Mouse (Mus musculus) CH12.LX (cell line): ENCODE measurements around the gene Bhmt2. TPM values are rescaled to one million over a fixed set of nuclear protein-coding genes. Genes with fewer than 3 reads are reported as not detected.

Experiments
- DNase-seq: peaks from one replicate; pipeline ENCODE4 v3.0.0-alpha.2; 2013; ENCODE audit errors: extremely low read depth
- H3K27ac ChIP-seq: 2 replicates; pipeline ENCODE4 v1.5.1; 2012; ENCODE audit warnings: low read depth, mild to moderate bottlenecking, control low read depth, moderate library complexity; ENCODE audit not compliant: insufficient read depth
- H3K27me3 ChIP-seq: replicated peaks from 2 replicates; pipeline ENCODE3; 2012; ENCODE audit warnings: inconsistent platforms
- H3K36me3 ChIP-seq, 2 experiments: replicated peaks in 1 of 2; 2 replicates each; pipeline versions ENCODE3 to v1.6.1; 2012; ENCODE audit warnings: inconsistent platforms in 1 of 2, low read length in 1 of 2, mild to moderate bottlenecking in 1 of 2, mixed read lengths in 1 of 2, moderate library complexity in 1 of 2; ENCODE audit not compliant: control insufficient read depth in 1 of 2, insufficient read depth in 1 of 2
- H3K4me1 ChIP-seq, 2 experiments: 2 replicates each; pipeline ENCODE4 v1.6.1; 2012; ENCODE audit warnings: inconsistent platforms in 1 of 2, moderate library complexity in 1 of 2; ENCODE audit not compliant: insufficient read depth in 2 of 2, control insufficient read depth in 1 of 2
- H3K4me2 ChIP-seq: 2 replicates; pipeline ENCODE4 v1.6.1; 2012; ENCODE audit warnings: low read depth, mild to moderate bottlenecking, control low read depth; ENCODE audit not compliant: poor library complexity, insufficient read depth, severe bottlenecking
- H3K4me3 ChIP-seq, 3 experiments: fragments of 150-350 bp in 1 of 3; sonication (generic) in 1 of 3; replicated peaks in 1 of 3; 2 replicates each; pipeline versions ENCODE3 to v1.5.1; 2011 to 2012; ENCODE audit warnings: low read depth in 2 of 3, low read length in 2 of 3, mild to moderate bottlenecking in 2 of 3, moderate library complexity in 2 of 3, control low read depth in 1 of 3, improper control_type of control experiment in 1 of 3, inconsistent platforms in 1 of 3, mixed read lengths in 1 of 3; ENCODE audit not compliant: poor library complexity in 1 of 3
- H3K79me2 ChIP-seq: replicated peaks from 2 replicates; pipeline ENCODE4 v1.6.1; 2012; ENCODE audit warnings: mild to moderate bottlenecking, moderate library complexity; ENCODE audit not compliant: control insufficient read depth, poor library complexity, insufficient read depth, severe bottlenecking; ENCODE audit errors: extremely low read depth
- H3K9ac ChIP-seq: 2 replicates; pipeline ENCODE4 v1.6.1; 2012; ENCODE audit warnings: low read depth, mild to moderate bottlenecking, control low read depth, moderate library complexity; ENCODE audit not compliant: insufficient read depth
- H3K9me3 ChIP-seq: replicated peaks from 2 replicates; pipeline ENCODE3; 2012; ENCODE audit warnings: low read length, inconsistent platforms, mixed read lengths
- CHD2 ChIP-seq: IDR thresholded peaks from 2 replicates; pipeline ENCODE4 v1.6.1; 2011; ENCODE audit warnings: low read length, improper control_type of control experiment
- E2F4 ChIP-seq: IDR thresholded peaks from 2 replicates; pipeline ENCODE4 v1.6.1; 2011; ENCODE audit warnings: low read depth, low read length, improper control_type of control experiment; ENCODE audit not compliant: insufficient replicate concordance
- EP300 ChIP-seq: IDR thresholded peaks from 2 replicates; pipeline ENCODE4 v1.6.1; 2011; ENCODE audit warnings: low read length, improper control_type of control experiment
- ETS1 ChIP-seq: conservative IDR thresholded peaks from 2 replicates; pipeline ENCODE4 v1.6.1; 2012; ENCODE audit warnings: low read depth, mild to moderate bottlenecking, inconsistent platforms, low read length, improper control_type of control experiment, moderate library complexity
- HCFC1 ChIP-seq: IDR thresholded peaks from 2 replicates; pipeline ENCODE4 v1.6.1; 2012; ENCODE audit warnings: low read depth, mild to moderate bottlenecking, inconsistent platforms, low read length, improper control_type of control experiment
- JUND ChIP-seq: conservative IDR thresholded peaks from 2 replicates; pipeline ENCODE4 v1.6.1; 2011; ENCODE audit warnings: low read depth, low read length, improper control_type of control experiment
- KAT2A ChIP-seq: IDR thresholded peaks from 2 replicates; pipeline ENCODE4 v1.6.1; 2012; ENCODE audit warnings: low read length, improper control_type of control experiment, inconsistent platforms; ENCODE audit not compliant: insufficient replicate concordance
- MAFK ChIP-seq: IDR thresholded peaks from 2 replicates; pipeline ENCODE4 v1.6.1; 2011; ENCODE audit warnings: low read length, improper control_type of control experiment; ENCODE audit not compliant: insufficient replicate concordance
- MAX ChIP-seq: IDR thresholded peaks from 2 replicates; pipeline ENCODE4 v1.6.1; 2011; ENCODE audit warnings: low read length, improper control_type of control experiment
- MAZ ChIP-seq: IDR thresholded peaks from 2 replicates; pipeline ENCODE4 v1.6.1; 2012; ENCODE audit warnings: low read depth, mild to moderate bottlenecking, inconsistent platforms, low read length, improper control_type of control experiment, moderate library complexity
- MYC ChIP-seq: IDR thresholded peaks from 2 replicates; pipeline ENCODE4 v1.6.1; 2011; ENCODE audit warnings: low read depth, mild to moderate bottlenecking, improper control_type of control experiment, low read length
- NELFE ChIP-seq: IDR thresholded peaks from 2 replicates; pipeline ENCODE4 v1.6.1; 2011; ENCODE audit warnings: low read depth, low read length, improper control_type of control experiment
- PAX5 ChIP-seq: IDR thresholded peaks from 2 replicates; pipeline ENCODE4 v1.6.1; 2012; ENCODE audit warnings: low read length, inconsistent platforms, mixed read lengths
- POLR2A ChIP-seq: IDR thresholded peaks from 2 replicates; pipeline ENCODE4 v1.6.1; 2011; ENCODE audit warnings: low read depth, mild to moderate bottlenecking, improper control_type of control experiment, low read length
- POLR2AphosphoS2 ChIP-seq: IDR thresholded peaks from 2 replicates; pipeline ENCODE4 v1.6.1; 2011; ENCODE audit warnings: low read depth, low read length, improper control_type of control experiment
- RAD21 ChIP-seq: IDR thresholded peaks from 2 replicates; pipeline ENCODE4 v1.6.1; 2011; ENCODE audit warnings: low read depth, mild to moderate bottlenecking, low read length, improper control_type of control experiment, moderate library complexity
- SMC3 ChIP-seq: IDR thresholded peaks from 2 replicates; pipeline ENCODE4 v1.6.1; 2011; ENCODE audit warnings: low read depth, low read length, improper control_type of control experiment
- TCF12 ChIP-seq: IDR thresholded peaks from 2 replicates; pipeline ENCODE4 v1.6.1; 2014; ENCODE audit warnings: low read depth, mild to moderate bottlenecking, inconsistent platforms, low read length, improper control_type of control experiment
- UBTF ChIP-seq: IDR thresholded peaks from 2 replicates; pipeline ENCODE4 v1.6.1; 2012; ENCODE audit warnings: low read depth, mild to moderate bottlenecking, inconsistent platforms, low read length, improper control_type of control experiment, moderate library complexity
- USF1 ChIP-seq: IDR thresholded peaks from 2 replicates; pipeline ENCODE4 v1.6.1; 2014; ENCODE audit warnings: low read depth, mild to moderate bottlenecking, inconsistent platforms, low read length, improper control_type of control experiment
- USF2 ChIP-seq: conservative IDR thresholded peaks from 2 replicates; pipeline ENCODE4 v1.6.1; 2011; ENCODE audit warnings: low read depth, low read length, improper control_type of control experiment
- ZC3H11A ChIP-seq: IDR thresholded peaks from 2 replicates; pipeline ENCODE4 v1.6.1; 2012; ENCODE audit warnings: low read depth, mild to moderate bottlenecking, inconsistent platforms, low read length, improper control_type of control experiment
- ZKSCAN1 ChIP-seq: IDR thresholded peaks from 2 replicates; pipeline ENCODE4 v1.6.1; 2012; ENCODE audit warnings: low read depth, inconsistent platforms, low read length, improper control_type of control experiment, borderline replicate concordance
- ZMIZ1 ChIP-seq: IDR thresholded peaks from 2 replicates; pipeline ENCODE4 v1.6.1; 2012; ENCODE audit warnings: low read depth, mild to moderate bottlenecking, inconsistent platforms, low read length, improper control_type of control experiment
- ZNF384 ChIP-seq: IDR thresholded peaks from 2 replicates; pipeline ENCODE4 v1.6.1; 2012; ENCODE audit warnings: low read depth, low read length, improper control_type of control experiment, inconsistent platforms
- dilution Hi-C: fragments of 300-500 bp; cut with MboI; formaldehyde crosslinking; loops from 2 replicates; pipeline ENCODE4 v1.14.3; 2020; ENCODE audit warnings: low sequenced_read_pairs; ENCODE audit not compliant: extremely low pct_unique_long_range_greater_than_20kb, extremely low pct_ligation_motif_present
- in situ Hi-C: fragments of 300-500 bp; cut with MboI; formaldehyde crosslinking; loops from 3 replicates; pipeline ENCODE4 v1.14.3; 2019; ENCODE audit warnings: low sequenced_read_pairs, low pct_ligation_motif_present, low pct_unique_long_range_greater_than_20kb, mixed read lengths
- polyA plus RNA-seq: library from polyadenylated mRNA; unstranded; fragments of >175 nt; gene quantifications from 2 replicates; pipeline ENCODE4 v1.2.1, GENCODE M21; 2012; ENCODE audit warnings: low read depth; ENCODE audit not compliant: insufficient read length
- total RNA-seq, 2 experiments: library from RNA; depleted of rRNA; stranded (reverse); fragments of 300-350 nt in 1 of 2; fragments of >200 nt in 1 of 2; gene quantifications; 2 replicates each; pipeline ENCODE4 v1.2.3; 2012 to 2014

Bhmt2 gene
- total and polyA plus RNA-seq, 3 experiments = not detected

DNA sequence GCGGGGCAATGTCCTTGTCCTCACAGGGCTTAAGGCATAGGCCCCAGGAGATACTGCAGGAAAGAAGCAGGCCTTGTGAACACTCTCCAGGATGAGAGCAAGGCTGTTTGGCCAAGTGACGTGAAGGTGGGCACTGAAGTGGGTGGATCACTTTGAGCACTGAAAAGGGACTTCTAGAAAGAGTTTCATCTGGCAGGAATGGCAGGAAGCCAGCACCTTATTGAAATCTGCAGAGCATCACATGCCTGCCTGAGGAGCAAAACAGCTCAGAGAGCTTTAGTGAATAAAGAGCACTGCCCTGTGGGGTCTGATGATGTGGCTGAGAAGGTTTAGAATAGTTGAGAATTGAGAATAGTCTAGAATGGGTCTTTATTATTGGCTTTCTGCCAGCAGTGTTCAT is 65.6 kb downstream of the Bhmt2 start:
- no peaks in the 10 kb centered on the region for H3K36me3 ChIP-seq
- H3K9me3 ChIP-seq = no peaks in the 10 kb centered on the region
- dilution Hi-C loops = no loop called here
- H3K4me2 ChIP-seq = no peak overlapping the region
- H3K79me2 ChIP-seq = no peaks in the 10 kb centered on the region
- H3K4me1 ChIP-seq = peaks cover 0 to 7% of the 10 kb centered on the region in 2 experiments; a peak in 2 of 4 replicates
- H3K4me3 ChIP-seq = no peak overlapping the region
- in situ Hi-C loops = loop anchor here (25.0 kb wide), 2 partner anchors 271 to 846 kb away; no protein-coding TSS in a partner anchor
- H3K27me3 ChIP-seq = no peaks in the 10 kb centered on the region
- H3K9ac ChIP-seq = no peak overlapping the region
- H3K27ac ChIP-seq = no peak overlapping the region
- TF ChIP-seq RAD21 (no peak), TCF12 (no peak), ZMIZ1 (no peak), SMC3 (no peak), UBTF (no peak), NELFE (no peak), KAT2A (no peak), MAFK (no peak), ETS1 (no peak), USF1 (no peak), POLR2A (no peak), MAX (no peak), ZC3H11A (no peak), USF2 (no peak), JUND (no peak)
- DNase-seq = no peak

GRCm38 (mm10) chr13:93607701-93608100 is 66.4 kb downstream of the Bhmt2 start:
- Histone ChIP-seq H3K9me3 (no peaks in the 10 kb centered on the region), H3K9ac (no peak overlapping the region), H3K27me3 (no peaks in the 10 kb centered on the region), H3K4me3 (no peak overlapping the region), H3K4me1 (peaks cover 0 to 7% of the 10 kb centered on the region in 2 experiments; a peak in 2 of 4 replicates), H3K4me2 (no peak overlapping the region), H3K36me3 (no peaks in the 10 kb centered on the region), H3K79me2 (no peaks in the 10 kb centered on the region), H3K27ac (no peak overlapping the region)
- dilution Hi-C loops = no loop called here
- in situ Hi-C loops = loop anchor here (25.0 kb wide), 2 partner anchors 270 to 845 kb away; no protein-coding TSS in a partner anchor
- TF ChIP-seq PAX5 = no peak
- TF ChIP-seq HCFC1 = no peak
- TF ChIP-seq SMC3 = no peak
- no peak for TF ChIP-seq ZNF384
- no peak for TF ChIP-seq JUND
- TF ChIP-seq MYC = no peak
- TF ChIP-seq POLR2AphosphoS2 = no peak
- no peak for TF ChIP-seq ZKSCAN1
- no peak for TF ChIP-seq EP300
- no peak for TF ChIP-seq E2F4
- no peak for TF ChIP-seq MAZ
- TF ChIP-seq ETS1 = no peak
- TF ChIP-seq CHD2 = no peak
- no peak for DNase-seq
